Mouse (Mus musculus) forebrain, embryonic 10.5 days (tissue): ENCODE results near the gene Gtf3c6. TPM values are rescaled to one million over a fixed set of nuclear protein-coding genes. Genes with fewer than 3 reads are reported as not detected.

Experiments used
- DNase-seq: peaks from one replicate; pipeline ENCODE4 v3.0.0-alpha.2; 2017; ENCODE audit warnings: low spot score; ENCODE audit errors: extremely low spot score
- H3K27ac ChIP-seq: fragments of 300-500 bp; sonication (generic); 2 replicates; pipeline ENCODE4 v1.5.1; 2016; ENCODE audit warnings: mild to moderate bottlenecking
- H3K27me3 ChIP-seq: fragments of 300-500 bp; sonication (generic); 2 replicates; pipeline ENCODE4 v1.6.1; 2016; ENCODE audit warnings: mild to moderate bottlenecking; ENCODE audit not compliant: poor library complexity, severe bottlenecking
- H3K36me3 ChIP-seq: fragments of 300-500 bp; sonication (generic); replicated peaks from 2 replicates; pipeline ENCODE4 v1.6.1; 2016; ENCODE audit warnings: mild to moderate bottlenecking, moderate library complexity
- H3K4me1 ChIP-seq: fragments of 300-500 bp; sonication (generic); 2 replicates; pipeline ENCODE4 v1.6.1; 2016
- H3K4me3 ChIP-seq: fragments of 300-500 bp; sonication (generic); 2 replicates; pipeline ENCODE4 v1.5.1; 2016; ENCODE audit warnings: mild to moderate bottlenecking, moderate library complexity
- H3K9me3 ChIP-seq: fragments of 300-500 bp; sonication (generic); 2 replicates; pipeline ENCODE4 v1.6.1; 2016; ENCODE audit warnings: mild to moderate bottlenecking, moderate library complexity
- WGBS: fragments of 180-500 bp; shearing (Covaris S2); methylation state at CpG from one replicate; pipeline ENCODE4 v1.1.7; 2016; 5-methylcytosine and 5-hydroxymethylcytosine counted together
- polyA plus RNA-seq: library from polyadenylated mRNA; unstranded; fragments of >200 nt; fragmentation: Nextera tagmentation; extraction: Ambion mirVana; gene quantifications from 2 replicates; pipeline ENCODE4 v1.2.1, GENCODE M21; 2016

Gene Gtf3c6
- polyA plus RNA-seq, 1 experiment from 2014 or later, result 150 TPM

- H3K4me3 ChIP-seq, result no peak overlapping the region
- no peaks in the 10 kb centered on the region for H3K4me1 ChIP-seq
- DNase-seq, result no peak
- 96% methylated on average over 2 of the region's 2 CpGs for WGBS
- no peak overlapping the region for H3K27ac ChIP-seq
- no peaks in the 10 kb centered on the region for H3K9me3 ChIP-seq
- no peaks in the 10 kb centered on the region for H3K27me3 ChIP-seq
- H3K36me3 ChIP-seq, result peaks cover 33% of the 10 kb centered on the region
These were observed 23.7 kb upstream of the Gtf3c6 start for GRCm38 (mm10) chr10:40281565-40281964.

GRCm38 (mm10) chr10:40278317-40278716 lies 20.4 kb upstream of the Gtf3c6 start:
- Histone ChIP-seq H3K27me3 (no peaks in the 10 kb centered on the region), H3K9me3 (no peaks in the 10 kb centered on the region), H3K36me3 (peaks cover 5% of the 10 kb centered on the region), H3K4me1 (no peaks in the 10 kb centered on the region), H3K4me3 (no peak overlapping the region), H3K27ac (no peak overlapping the region)
- 70% methylated on average over 5 of the region's 5 CpGs for WGBS
- DNase-seq, result no peak

GRCm38 (mm10) chr10:40275991-40276390 lies 18.1 kb upstream of the Gtf3c6 start:
- no peaks in the 10 kb centered on the region for H3K36me3 ChIP-seq
- no peak overlapping the region for H3K27ac ChIP-seq
- no peaks in the 10 kb centered on the region for H3K27me3 ChIP-seq
- H3K4me1 ChIP-seq, result no peaks in the 10 kb centered on the region
- WGBS, result 85% methylated on average over 7 of the region's 7 CpGs
- no peak for DNase-seq
- no peaks in the 10 kb centered on the region for H3K9me3 ChIP-seq
- H3K4me3 ChIP-seq, result no peak overlapping the region

- 87% methylated on average over 5 of the region's 5 CpGs for WGBS
- Histone ChIP-seq H3K4me1 (no peaks in the 10 kb centered on the region), H3K9me3 (no peaks in the 10 kb centered on the region), H3K36me3 (no peaks in the 10 kb centered on the region), H3K4me3 (no peak overlapping the region), H3K27ac (no peak overlapping the region), H3K27me3 (no peaks in the 10 kb centered on the region)
- DNase-seq, result no peak
These were observed 16.0 kb upstream of the Gtf3c6 start for GRCm38 (mm10) chr10:40273938-40274337.

- no peak overlapping the region for H3K27ac ChIP-seq
- no peaks in the 10 kb centered on the region for H3K9me3 ChIP-seq
- no peaks in the 10 kb centered on the region for H3K36me3 ChIP-seq
- H3K4me1 ChIP-seq, result no peaks in the 10 kb centered on the region
- no peak overlapping the region for H3K4me3 ChIP-seq
- DNase-seq, result no peak
- no peaks in the 10 kb centered on the region for H3K27me3 ChIP-seq
- WGBS, result 91% methylated on average over 3 of the region's 3 CpGs
These were observed 13.3 kb upstream of the Gtf3c6 start for GRCm38 (mm10) chr10:40271216-40271615.

GRCm38 (mm10) chr10:40264920-40265319 lies 7.0 kb upstream of the Gtf3c6 start:
- WGBS, result 78% methylated on average over 3 of the region's 3 CpGs
- Histone ChIP-seq H3K27me3 (no peaks in the 10 kb centered on the region), H3K27ac (no peak overlapping the region), H3K4me1 (peaks cover 5% of the 10 kb centered on the region), H3K36me3 (no peaks in the 10 kb centered on the region), H3K4me3 (no peak overlapping the region), H3K9me3 (no peaks in the 10 kb centered on the region)
- no peak for DNase-seq

GRCm38 (mm10) chr10:40263691-40264090 lies 5.8 kb upstream of the Gtf3c6 start:
- peaks cover 13% of the 10 kb centered on the region for H3K4me1 ChIP-seq

GRCm38 (mm10) chr10:40262200-40262599 lies 4.3 kb upstream of the Gtf3c6 start:
- DNase-seq, result no peak

More at GRCm38 (mm10) chr10:40263691-40264090, 5.8 kb upstream of the Gtf3c6 start:
- H3K36me3 ChIP-seq, result no peaks in the 10 kb centered on the region
- H3K27me3 ChIP-seq, result no peaks in the 10 kb centered on the region
- WGBS, result 90% methylated on average over 4 of the region's 4 CpGs
- H3K27ac ChIP-seq, result no peak overlapping the region
- H3K9me3 ChIP-seq, result no peaks in the 10 kb centered on the region
- DNase-seq, result no peak
- H3K4me3 ChIP-seq, result no peak overlapping the region

GRCm38 (mm10) chr10:40260305-40260704 lies 2.4 kb upstream of the Gtf3c6 start:
- WGBS, result 52% methylated on average over 5 of the region's 5 CpGs
- H3K4me1 ChIP-seq, result peaks cover 23% of the 10 kb centered on the region
- no peak overlapping the region for H3K4me3 ChIP-seq
- DNase-seq, result no peak
- no peaks in the 10 kb centered on the region for H3K27me3 ChIP-seq
- H3K36me3 ChIP-seq, result peaks cover 9% of the 10 kb centered on the region
- no peak overlapping the region for H3K27ac ChIP-seq
- no peaks in the 10 kb centered on the region for H3K9me3 ChIP-seq

More at GRCm38 (mm10) chr10:40262200-40262599, 4.3 kb upstream of the Gtf3c6 start:
- peaks cover 13% of the 10 kb centered on the region for H3K4me1 ChIP-seq
- H3K36me3 ChIP-seq, result no peaks in the 10 kb centered on the region
- H3K27ac ChIP-seq, result no peak overlapping the region
- no peak overlapping the region for H3K4me3 ChIP-seq
- H3K27me3 ChIP-seq, result no peaks in the 10 kb centered on the region
- WGBS, result 92% methylated on average over 6 of the region's 6 CpGs
- H3K9me3 ChIP-seq, result no peaks in the 10 kb centered on the region

GRCm38 (mm10) chr10:40259542-40259941 lies 1.6 kb upstream of the Gtf3c6 start:
- WGBS, result 17% methylated on average over 8 of the region's 8 CpGs
- no peak for DNase-seq
- 0 out of 2 replicates have a peak overlapping the region, but pooled peaks have one; percentile 15 for H3K27ac ChIP-seq
- no peaks in the 10 kb centered on the region for H3K27me3 ChIP-seq
- H3K4me3 ChIP-seq, result no peak overlapping the region
- no peaks in the 10 kb centered on the region for H3K9me3 ChIP-seq
- peaks cover 15% of the 10 kb centered on the region for H3K36me3 ChIP-seq
- peaks cover 23% of the 10 kb centered on the region for H3K4me1 ChIP-seq

- Histone ChIP-seq H3K36me3 (peaks cover 20% of the 10 kb centered on the region), H3K4me3 (peak overlapping the region; percentile 77), H3K4me1 (peaks cover 23% of the 10 kb centered on the region), H3K27ac (peak overlapping the region; percentile 98), H3K9me3 (no peaks in the 10 kb centered on the region), H3K27me3 (no peaks in the 10 kb centered on the region)
- DNase-seq, result no peak
- 10% methylated on average over 5 of the region's 5 CpGs for WGBS
These were observed 1.1 kb upstream of the Gtf3c6 start for GRCm38 (mm10) chr10:40258976-40259375.

- Histone ChIP-seq H3K9me3 (no peaks in the 10 kb centered on the region), H3K4me3 (peak overlapping the region; percentile 77), H3K36me3 (peaks cover 24% of the 10 kb centered on the region), H3K4me1 (peaks cover 23% of the 10 kb centered on the region), H3K27me3 (no peaks in the 10 kb centered on the region), H3K27ac (peak overlapping the region; percentile 98)
- WGBS, result under 1% methylated on average over 12 of the region's 12 CpGs
- DNase-seq, result peak; percentile 87
These were observed 576 bp upstream of the Gtf3c6 start for GRCm38 (mm10) chr10:40258401-40258966.

- Histone ChIP-seq H3K4me1 (peaks cover 23% of the 10 kb centered on the region), H3K27ac (peak overlapping the region; percentile 98), H3K36me3 (peaks cover 42% of the 10 kb centered on the region), H3K27me3 (no peaks in the 10 kb centered on the region), H3K9me3 (no peaks in the 10 kb centered on the region), H3K4me3 (peak overlapping the region; percentile 77)
- DNase-seq, result peak; percentile 67
- WGBS, result 11% methylated on average over 5 of the region's 5 CpGs
These were observed 1.2 kb downstream of the Gtf3c6 start for GRCm38 (mm10) chr10:40256716-40257115.

GRCm38 (mm10) chr10:40250969-40251368 lies 6.9 kb downstream of the Gtf3c6 start:
- H3K9me3 ChIP-seq, result no peaks in the 10 kb centered on the region
- peaks cover 8% of the 10 kb centered on the region for H3K4me1 ChIP-seq
- H3K27me3 ChIP-seq, result no peaks in the 10 kb centered on the region
- H3K27ac ChIP-seq, result no peak overlapping the region
- no peak for DNase-seq
- peaks cover 85% of the 10 kb centered on the region for H3K36me3 ChIP-seq
- H3K4me3 ChIP-seq, result no peak overlapping the region
- 91% methylated on average over 6 of the region's 6 CpGs for WGBS
